Mouse (Mus musculus) cerebellum, adult 9-10 months (tissue): Measurements from ENCODE around the gene Olfr19.
"Not testable (repeated sequence)": the region's sequence is repeated elsewhere in the genome, so short reads cannot be mapped to it uniquely, and the experiment has no call there.

ENCODE experiments used
- DNase-seq: peaks from one replicate; pipeline ENCODE4 v3.0.0; 2022

The Olfr19 gene

GRCm38 (mm10) chr16:16676305-16676704, at the start of gene Olfr19:
Olfr19 (minus strand) TSS chr16:16676405.
- no peak for DNase-seq

- DNase-seq = no peak
Observed at GRCm38 (mm10) chr16:16684975-16685374, 8.8 kb upstream of the Olfr19 start.

GRCm38 (mm10) chr16:16684053-16684452, 7.8 kb upstream of the Olfr19 start:
- no peak for DNase-seq

GRCm38 (mm10) chr16:16664994-16665393, 11.2 kb downstream of the Olfr19 start:
- DNase-seq = no peak

- DNase-seq = not testable (repeated sequence)
Observed at GRCm38 (mm10) chr16:16664516-16664915, 11.7 kb downstream of the Olfr19 start.

GRCm38 (mm10) chr16:16645148-16645547, 31.1 kb downstream of the Olfr19 start:
- DNase-seq = no peak

- DNase-seq = no peak
Observed at GRCm38 (mm10) chr16:16633730-16634129, 42.5 kb downstream of the Olfr19 start.
